Mouse (Mus musculus) cerebellum, adult 2 months (tissue): ENCODE measurements around the gene AC109138.7.

ENCODE experiments used
- CTCF ChIP-seq: fragments of 200-500 bp; IDR thresholded peaks from 2 replicates; pipeline ENCODE4 v1.5.1; 2011; ENCODE audit warnings: low read depth, mild to moderate bottlenecking, control low read depth, low read length, moderate library complexity, borderline replicate concordance; ENCODE audit not compliant: insufficient read depth
- POLR2A ChIP-seq: fragments of 200-500 bp; IDR thresholded peaks from 2 replicates; pipeline ENCODE4 v1.6.1; 2011; ENCODE audit warnings: low read length, control low read depth, borderline replicate concordance; ENCODE audit not compliant: insufficient read depth

- TF ChIP-seq POLR2A, result no peak
- no peak for TF ChIP-seq CTCF
Measured at GRCm38 (mm10) chr19:4228891-4229290, 14.7 kb downstream of the AC109138.7 start.
